Mouse (Mus musculus): Measurements from ENCODE around the gene Sema4d.
"Not testable (repeated sequence)": the region's sequence is repeated elsewhere in the genome, so short reads cannot be mapped to it uniquely, and the experiment has no call there.

The Sema4d gene

DNA sequence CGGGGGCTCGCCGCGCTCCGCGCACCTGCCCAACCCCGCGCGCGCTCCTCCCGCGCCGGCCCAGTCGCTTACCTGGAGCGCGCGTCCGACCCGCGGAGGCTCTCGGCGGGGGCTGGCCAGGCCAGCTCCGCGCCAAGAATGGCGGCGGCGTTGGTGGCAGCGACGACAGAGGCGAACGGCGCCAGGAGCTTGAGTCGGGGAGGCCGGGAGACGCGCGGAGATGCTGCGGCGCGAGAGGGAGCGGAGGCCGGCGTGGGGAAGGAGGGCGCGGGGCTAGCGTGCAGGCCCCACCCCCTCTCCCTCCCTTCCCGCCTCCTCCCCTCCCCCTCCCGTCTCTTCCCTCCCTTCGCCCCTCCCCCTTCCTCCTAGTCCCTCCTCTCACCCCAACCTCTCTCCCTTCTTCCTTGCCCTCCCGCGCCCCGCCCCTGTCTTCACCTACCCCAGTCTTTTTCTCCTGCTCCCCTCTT lies at the start of gene Sema4d:
Sema4d (minus strand) TSS at position 323 of the 467 bp plus-strand sequence.
- DNase-seq (ENCODE audit: low spot score): peak; percentile 48

DNA sequence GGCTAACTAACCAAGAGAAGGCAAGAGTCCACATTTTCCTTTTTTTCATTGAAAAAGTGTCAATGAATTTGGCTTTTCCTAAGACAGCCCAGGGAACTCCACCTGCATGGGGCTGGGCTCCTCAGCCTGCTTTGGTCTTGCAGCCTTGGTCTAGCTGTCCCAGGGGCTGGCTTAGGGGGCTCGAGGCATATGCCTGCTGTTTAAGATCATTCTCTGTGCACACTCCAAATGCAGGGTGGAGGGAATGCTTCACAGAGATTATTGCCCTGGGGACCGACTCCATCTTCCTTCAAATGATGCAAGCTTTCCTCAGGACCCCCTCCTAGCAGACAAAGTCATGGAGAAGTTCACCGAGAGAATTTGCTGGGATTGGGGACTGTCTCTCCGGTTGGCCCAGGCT lies 49.8 kb upstream of the Sema4d start:
- DNase-seq (ENCODE audit: low spot score): no peak

DNA sequence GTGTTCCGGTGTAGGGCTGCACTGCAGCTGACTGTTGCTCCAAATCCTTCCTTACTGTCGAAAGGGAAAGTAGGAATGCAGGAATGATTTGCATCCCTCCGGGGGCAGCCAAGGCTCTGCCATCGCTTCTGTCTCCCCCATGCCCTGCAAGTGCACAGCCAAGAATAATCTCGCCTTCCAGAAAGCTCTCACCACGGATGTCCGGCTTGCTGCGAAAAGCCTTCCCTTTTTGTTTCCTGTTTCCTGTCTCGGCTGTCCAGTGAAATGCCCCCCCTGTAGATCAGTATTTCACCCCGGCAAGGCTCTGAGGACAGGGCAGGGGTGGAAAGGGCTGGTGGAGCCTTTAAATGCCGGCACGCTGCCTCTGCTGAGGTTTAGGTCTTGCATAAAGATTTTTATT lies 49.2 kb upstream of the Sema4d start:
- no peak for DNase-seq (ENCODE audit: low spot score)

DNA sequence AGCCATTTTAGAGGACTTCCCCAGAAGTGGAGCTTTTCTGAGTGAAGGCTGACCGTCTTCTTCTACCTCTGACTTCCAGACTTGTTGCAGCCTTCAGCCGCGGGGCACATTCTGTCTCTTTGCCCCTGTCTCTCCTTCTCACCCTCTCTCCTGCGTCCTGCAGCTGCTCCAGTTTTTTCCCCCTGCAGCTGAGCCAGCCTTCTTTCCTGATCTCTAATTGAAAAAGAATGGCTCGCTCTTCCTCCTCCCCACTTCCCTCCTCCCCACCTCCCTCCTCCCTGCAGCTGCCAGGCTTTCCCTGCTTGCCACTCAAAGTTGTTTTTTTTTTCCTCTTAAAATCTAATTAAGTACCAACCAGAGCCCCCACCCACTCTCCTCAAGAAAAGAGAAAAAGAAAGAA lies 48.6 kb upstream of the Sema4d start:
- no peak for DNase-seq (ENCODE audit: low spot score)

DNA sequence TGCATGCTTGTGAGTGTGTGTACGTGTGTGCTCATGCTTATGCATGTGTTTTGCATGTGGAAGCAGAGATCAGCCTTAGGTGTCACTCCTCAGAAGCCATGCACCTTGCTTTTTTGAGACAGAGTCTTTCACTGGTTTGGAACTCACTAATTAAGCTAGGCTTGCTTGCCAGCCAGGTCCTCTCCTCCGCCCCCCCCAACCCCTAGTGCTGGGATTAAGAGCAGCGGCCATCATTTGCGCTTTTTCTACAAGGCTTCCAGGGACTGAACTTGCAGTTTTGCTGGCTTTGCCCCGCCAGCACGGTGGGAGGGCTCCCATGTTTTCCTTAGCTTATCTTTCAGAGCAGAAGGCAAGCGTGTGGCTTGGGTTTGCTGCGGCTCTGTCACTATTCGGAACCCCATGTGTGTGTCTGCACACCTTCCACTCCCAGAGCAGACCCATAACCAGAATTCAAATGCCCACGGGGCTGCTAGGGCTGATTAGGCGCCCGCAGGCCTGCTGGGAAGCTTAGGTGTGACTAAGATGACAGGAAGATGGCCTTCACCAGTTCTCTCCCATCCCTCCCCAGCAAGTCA lies 48.1 kb upstream of the Sema4d start:
- no peak for DNase-seq (ENCODE audit: low spot score)

DNA sequence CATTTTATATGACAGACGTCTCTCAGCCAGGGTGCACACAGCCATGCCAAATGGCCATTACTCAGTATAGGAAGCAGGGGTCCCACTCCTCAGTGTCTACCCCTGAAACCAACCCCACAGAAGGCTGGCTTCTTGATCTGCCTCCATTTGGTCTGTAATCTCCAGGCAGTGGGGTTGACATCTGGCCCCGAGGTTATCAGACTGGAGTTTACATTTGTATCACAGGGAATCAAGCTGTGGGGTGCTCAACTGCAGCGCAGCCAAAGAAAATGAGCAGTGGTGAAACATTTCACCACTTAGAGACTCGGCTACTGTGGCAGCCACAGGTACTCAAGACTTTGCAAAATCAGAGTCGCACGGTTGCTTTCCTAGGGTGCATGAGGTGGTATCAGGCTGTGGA lies 47.2 kb upstream of the Sema4d start:
- no peak for DNase-seq (ENCODE audit: low spot score)

DNA sequence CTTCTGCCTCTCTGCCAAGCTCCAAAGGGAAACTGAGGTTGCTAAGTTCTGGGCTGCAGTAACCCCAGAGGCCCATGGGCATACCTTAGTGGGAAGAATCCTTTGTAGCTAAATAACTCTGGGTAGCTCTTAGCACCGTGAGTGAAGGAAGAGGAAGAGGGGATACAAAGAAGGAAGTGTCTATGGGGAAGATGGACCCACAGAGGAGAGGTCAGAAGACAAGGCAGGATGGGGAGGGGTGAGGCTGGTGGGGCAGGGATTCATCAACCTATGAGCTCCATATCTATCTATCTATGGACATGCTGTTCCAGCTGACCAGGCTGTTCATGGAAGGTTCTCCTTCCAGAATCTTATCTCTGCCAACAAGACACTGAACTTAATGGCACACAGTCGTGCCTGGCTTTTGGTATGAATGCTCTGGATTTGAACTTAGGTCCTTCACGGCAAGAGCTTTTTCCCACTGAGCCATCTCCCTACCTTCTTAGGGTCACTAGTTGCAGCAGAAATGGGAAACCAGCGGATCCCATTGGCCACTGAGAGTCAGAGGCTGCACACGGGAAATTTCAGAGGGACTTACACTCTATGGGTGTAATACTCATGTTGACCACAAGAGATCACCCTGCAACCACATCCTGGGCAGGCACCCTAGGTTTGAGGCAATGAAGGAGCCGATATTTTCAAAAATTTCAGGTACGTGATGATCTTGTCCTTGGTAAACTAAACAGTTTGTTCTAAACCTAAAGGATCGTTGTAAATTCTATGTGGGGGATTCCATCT lies 45.9 kb upstream of the Sema4d start:
- DNase-seq (ENCODE audit: low spot score): peak; percentile 59

DNA sequence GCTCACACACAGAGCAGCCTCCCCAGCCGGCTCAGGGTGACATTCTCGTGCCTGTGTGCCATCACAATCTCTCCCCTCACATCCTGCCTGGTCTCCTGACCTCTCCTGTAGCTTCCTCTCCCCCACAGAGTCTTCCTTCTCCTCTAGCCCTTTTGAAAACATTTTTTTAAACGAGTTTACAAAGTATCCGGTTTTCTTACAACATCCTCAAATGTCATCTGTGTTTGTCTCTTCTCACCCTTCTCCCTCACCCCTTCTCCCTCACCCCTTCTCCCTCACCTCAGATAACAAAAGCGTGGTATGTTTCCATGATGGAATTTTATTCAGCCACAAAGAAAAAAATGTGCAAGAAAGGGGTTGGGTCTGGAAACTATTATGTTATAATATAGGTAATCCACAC lies 43.9 kb upstream of the Sema4d start:
- no peak for DNase-seq (ENCODE audit: low spot score)

DNA sequence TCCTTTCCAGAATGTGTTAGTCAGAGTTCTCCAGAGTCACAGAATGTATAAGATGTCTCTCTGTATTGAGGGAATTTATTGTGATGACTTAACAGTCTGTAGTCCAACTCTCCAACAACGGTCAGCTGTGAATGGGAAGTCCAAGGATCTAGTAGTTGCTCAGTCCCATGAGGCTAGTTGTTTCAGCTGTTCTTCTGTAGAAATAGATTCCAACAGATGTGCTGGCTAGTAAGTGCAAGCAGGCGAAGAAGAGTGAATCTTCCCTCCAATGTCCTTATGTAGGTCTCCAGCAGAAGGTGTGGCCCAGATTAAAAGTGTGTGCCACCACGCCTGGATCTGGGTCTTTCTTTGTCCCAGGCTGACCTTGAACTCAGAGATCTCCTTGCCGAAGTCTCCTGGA lies 41.7 kb upstream of the Sema4d start:
- not testable (repeated sequence) for DNase-seq (ENCODE audit: low spot score)

DNA sequence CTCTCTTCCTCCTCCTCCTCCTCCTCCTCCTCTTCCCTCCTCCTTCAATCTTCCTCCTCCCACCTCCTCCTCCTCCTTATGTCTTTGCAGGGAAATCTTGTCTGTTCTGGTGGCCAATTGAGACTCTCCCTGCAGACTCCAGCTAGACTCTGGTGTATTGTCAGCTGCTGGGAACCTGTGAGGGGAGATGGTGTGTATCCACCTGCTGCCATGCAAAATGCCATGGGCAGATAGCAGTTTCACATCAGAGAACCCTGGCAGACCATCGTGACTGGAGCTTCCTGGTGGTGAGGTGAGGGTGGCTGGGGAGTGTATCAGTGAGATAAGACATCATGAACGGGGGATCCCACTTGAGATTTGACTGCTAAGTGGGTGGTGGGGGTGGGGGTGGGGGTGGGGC lies 41.0 kb upstream of the Sema4d start:
- no peak for DNase-seq (ENCODE audit: low spot score)

DNA sequence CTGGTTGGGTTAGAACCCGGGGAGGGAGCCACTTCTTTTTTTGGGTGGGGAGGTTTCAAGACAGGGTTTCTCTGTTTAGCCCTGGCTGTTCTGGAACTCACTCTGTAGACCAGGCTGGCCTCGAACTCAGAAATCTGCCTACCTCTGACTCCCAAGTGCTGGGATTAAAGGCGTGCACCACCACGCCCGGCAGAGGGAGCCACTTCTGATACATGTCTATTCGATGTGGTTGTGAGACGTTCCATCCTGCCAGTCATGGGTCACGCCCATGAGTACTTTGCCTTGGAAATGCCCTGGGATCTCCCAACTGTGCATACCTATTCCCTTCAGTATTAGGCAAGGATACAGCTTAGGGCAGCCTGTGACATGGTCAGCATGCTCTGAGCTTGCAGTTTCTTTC lies 40.5 kb upstream of the Sema4d start:
- DNase-seq (ENCODE audit: low spot score): not testable (repeated sequence)

DNA sequence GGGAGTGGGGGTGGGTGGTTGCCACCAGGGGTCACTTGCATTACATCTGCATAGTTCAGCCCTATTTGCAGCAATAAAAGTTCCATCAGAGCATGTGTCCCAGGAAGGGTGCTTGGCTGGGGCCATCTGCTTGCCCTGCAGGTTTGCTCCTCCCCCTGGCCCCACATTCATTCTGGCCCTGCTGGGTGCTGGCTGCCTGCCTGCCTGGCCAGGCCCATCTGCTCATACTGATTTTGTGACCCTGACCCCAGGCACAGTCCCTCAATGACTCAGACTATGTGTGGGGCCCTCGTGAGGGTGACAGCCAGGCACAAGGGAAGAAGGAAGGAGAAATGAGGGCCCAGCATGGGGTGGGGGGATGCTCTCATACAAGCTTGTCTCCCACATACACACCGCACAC lies 40.1 kb upstream of the Sema4d start:
- DNase-seq (ENCODE audit: low spot score): no peak

DNA sequence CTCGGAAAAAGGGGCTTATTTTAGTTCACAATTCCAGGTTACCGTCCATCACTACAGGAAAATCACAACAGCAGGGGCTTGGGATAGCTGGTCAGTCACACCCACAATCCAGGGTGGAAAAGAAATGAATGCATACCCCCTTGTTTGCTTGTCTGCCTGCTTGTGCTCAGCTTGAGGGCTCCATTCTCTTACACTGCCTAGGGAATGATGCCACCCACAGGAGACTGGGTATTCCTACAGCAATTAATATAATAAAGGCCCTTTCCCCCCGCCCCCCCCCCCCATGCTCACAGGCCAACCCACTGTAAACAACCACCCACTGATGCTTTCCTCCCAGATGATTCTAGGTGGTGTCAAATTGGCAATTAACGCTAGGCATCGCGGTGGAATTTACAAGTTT lies 38.9 kb upstream of the Sema4d start:
- DNase-seq (ENCODE audit: low spot score): no peak

DNA sequence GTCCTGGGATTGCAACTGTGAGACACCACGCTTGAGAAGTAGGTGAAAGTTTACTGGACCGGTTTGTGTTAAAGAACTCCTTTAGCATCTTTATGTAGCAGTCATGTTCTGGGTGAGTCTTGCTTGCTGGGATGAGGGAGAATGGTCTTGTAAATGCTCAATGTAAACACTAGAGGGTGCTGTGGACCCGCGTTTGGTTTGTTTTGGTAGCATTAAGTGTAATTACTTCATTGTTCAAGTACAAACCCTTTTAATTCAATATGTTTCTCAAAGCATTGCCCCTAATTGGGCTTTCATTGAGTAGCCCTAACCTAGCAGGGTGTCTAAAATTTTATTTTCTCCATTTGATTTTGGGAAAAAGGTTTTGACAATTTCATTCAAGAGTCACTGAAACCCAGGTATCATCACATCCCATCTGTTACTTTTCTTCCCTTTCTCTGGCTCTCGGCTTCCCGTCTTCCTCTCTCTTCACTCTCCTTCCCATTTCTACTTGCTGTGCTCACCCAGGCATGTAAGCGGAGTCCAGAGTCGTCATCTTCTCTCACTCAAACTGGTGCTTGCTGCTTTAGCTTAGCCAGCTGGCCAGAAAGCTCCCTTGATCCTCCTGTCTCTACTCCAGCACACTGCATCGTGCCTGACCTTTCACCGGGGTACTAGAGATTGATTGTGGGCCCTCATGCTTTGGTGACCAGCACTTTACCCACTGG lies 37.4 kb upstream of the Sema4d start:
- DNase-seq (ENCODE audit: low spot score): peak; percentile 36

DNA sequence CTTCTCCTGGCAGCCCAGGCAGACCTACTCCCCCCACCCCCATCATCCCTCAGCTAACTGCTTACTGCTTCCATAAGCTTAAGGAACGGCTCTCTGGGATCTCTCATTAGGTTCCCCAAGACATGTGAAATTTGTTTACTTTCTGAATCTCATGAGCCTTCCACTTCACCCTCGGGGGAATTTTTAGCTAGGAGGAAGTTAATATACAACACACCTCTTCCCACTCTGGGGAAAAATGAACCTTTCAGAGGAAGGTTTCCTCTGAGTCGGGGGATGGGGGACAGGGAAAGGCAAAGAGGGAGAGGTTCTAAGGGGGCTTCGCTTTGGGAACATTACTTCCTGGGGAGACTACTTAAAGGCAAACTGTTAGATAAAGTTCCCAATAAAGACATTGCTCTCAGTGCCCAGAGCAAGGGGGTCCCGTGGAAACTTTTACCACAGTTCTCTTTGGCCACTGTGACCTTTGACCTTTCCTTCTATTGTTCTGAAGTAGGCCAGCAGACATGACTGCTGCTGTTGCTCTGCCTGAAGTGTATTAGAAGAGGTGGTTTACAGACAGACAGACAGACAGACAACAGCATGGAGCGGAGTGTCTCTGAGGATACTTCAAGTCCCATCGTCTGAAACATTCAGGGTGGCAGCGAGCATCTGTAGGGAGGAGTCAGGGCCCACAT lies 30.4 kb upstream of the Sema4d start:
- no peak for DNase-seq (ENCODE audit: low spot score)

DNA sequence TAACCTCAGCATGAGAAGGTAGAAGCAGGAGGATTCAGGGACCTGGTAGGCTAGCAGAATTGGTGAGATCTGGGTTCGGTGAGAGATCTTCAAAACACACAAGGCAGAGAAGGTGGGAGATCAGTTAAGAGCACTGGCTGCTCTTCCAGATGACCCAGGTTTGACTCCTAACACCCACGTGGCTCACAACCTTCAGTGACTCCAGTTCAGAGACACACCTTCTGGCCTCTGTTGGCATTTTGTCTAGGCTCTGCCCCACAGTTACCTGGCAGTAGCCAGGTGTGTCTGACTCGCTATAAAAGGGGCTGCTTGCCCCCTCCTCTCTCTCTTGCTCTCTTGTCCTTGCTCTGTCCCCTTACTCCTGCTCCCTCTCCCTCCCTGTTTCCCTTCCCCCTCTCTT lies 28.4 kb upstream of the Sema4d start:
- DNase-seq (ENCODE audit: low spot score): no peak

DNA sequence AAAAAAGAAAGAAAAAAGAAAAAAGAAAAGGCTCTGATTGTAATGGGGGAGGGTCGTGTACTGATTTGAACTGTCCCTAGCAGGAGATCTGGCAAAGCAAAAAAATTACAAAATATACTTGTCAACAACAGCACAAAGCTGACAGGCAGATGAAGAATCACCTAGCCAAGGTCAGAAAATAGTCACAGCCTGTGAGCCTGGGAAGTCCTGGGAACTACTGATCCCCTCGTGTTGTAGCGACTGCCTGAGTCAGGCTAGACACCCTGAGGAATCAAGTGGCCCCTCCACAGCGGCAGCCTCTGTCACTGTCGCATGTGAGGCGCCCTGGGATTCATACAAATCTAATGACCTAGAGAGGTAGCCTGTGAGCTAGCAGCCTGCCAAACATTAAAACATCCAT lies 25.8 kb upstream of the Sema4d start:
- DNase-seq (ENCODE audit: low spot score): no peak

DNA sequence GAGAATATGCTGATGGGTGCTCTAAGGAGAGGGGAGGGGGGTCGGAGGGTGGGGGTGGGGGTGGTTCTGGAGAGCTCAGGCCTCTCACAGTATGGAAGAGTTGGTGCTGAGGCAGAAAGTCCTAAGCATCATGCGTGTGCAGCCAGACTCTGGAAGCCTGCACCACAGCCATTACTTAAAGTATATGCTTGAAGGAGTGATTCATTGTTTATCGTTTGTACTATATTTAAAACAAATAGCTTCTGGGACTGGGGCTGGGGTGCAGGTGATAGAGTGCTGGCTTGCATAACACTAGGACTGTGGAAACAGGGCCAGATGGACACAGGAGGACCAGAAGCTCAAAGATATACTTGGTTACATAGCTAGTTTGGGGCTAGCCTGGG lies 25.4 kb upstream of the Sema4d start:
- DNase-seq (ENCODE audit: low spot score): no peak

DNA sequence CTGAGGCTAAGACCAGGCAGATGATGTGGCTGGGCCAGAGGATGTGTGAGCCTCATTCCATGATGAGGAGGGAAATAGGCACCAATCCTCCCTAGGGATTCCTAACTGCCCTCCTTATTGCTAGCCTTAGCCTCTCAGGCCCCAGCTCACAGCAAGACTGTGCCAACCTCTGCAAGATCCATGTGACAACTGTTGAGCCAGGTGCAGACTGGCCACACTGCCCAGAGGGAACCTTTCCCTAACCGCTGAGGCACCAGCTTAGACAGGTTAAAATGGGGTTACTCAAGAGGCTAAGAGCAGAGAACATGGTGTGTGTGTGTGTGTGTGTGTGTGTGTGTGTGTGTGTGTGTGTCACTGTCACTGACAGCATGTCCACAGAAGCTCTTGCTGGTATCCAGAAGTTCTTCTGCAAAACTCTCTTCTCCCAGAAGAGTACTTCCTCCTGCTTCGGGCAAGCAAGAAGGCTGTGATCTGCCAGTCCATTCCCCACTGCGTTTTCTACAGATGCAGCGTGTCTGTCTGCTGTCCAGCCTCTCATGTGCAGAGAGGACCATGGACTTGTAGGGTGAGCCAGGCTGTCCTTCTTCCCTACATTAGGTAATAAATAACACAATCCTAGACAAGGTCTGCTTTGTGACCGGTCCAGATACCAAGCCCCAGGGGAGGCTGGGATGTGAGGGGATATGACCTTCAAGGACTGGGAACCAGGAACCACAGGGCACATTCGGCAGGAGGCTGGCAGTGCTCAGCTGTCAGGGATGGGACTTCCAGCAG lies 24.8 kb upstream of the Sema4d start:
- no peak for DNase-seq (ENCODE audit: low spot score)

DNA sequence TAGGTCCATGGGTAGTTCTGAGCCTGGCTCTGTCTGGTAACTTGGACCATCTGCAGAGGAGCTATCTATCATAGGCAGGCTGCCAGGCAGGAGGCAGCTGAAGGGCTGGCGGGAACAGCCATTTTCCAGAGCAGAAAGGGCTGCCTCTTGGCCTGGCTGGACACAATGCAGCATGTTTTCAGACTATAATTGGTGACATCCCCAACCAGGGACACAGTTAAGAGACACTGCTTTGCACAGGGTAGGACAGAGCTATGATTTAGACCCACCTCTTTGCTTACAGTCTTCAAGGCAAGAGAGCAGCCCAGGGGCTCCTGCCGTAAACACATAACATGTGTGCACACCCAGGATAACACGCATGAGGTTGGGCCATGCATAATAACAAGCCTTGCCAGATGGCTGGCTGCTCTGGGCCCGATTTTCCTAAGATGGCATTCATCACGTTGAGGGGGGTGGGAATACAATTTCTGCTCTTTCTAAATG lies 23.1 kb upstream of the Sema4d start:
- DNase-seq (ENCODE audit: low spot score): no peak

DNA sequence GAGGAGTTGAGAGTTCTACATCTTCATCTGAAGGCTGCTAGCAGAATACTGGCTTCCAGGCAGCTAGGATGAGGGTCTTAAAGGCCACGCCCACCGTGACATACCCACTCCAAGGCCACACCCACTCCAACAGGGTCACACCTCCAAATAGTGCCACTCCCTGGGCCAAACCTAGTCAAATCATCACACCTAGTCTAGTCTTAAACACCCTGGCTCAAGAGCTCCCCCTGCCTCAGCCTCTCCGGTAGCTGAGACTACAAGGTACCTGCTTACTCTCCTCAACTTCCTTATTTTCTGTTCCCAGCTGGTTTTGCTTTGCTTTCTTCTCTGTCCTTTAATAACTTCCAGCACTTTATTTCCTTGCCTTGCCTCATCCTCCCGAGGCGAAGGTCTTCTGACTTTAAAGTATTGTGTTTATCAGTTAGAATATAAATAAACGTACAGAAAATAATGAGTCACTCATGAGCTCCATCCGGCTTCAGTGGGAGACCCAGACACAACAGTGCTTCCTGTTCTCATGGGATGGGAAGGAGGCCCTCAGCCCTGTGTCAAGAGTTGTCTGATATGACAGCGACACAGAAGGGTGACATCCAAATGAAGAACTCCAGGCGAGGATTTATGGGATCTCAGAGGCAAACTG lies 22.4 kb upstream of the Sema4d start:
- DNase-seq (ENCODE audit: low spot score): peak; percentile 45
